Mouse (Mus musculus) c-Kit-positive CD71-positive TER-119-negative erythroid progenitor cells, embryonic 14.5 days (primary cell): ENCODE results near the gene Cd4.
A peak's percentile ranks its signal among the peaks of the same experiment; 100 is the strongest.

Experiments
- DNase-seq: peaks from one replicate; pipeline ENCODE4 v3.0.0-alpha.2; 2013; ENCODE audit warnings: low read depth

Gene Cd4

GRCm38 (mm10) chr6:124885956-124886381, 2.1 kb downstream of the Cd4 start:
- DNase-seq: no peak

GRCm38 (mm10) chr6:124884714-124885500, 3.1 kb downstream of the Cd4 start:
- DNase-seq: no peak

GRCm38 (mm10) chr6:124883351-124883750, 4.7 kb downstream of the Cd4 start:
- no peak for DNase-seq

DNA sequence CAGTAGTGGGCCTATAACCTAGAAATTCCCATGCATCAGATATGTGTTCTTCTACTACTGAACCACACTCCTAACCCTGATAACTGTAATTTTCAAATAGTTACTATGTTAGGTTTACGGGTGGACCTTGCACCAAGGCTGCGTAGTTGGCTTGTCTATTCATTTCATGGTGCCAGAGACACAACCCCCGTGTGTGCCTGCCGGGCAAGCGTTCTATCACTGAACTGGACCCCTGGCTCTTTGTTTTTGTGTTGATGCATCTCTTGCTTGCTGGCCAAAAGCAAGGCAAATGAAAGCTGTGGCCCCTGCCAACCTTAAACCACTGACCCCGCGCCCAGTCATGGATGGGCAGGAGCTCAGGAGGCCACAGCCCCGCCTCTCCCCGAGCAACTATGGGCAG, 6.2 kb downstream of the Cd4 start:
- no peak for DNase-seq

DNA sequence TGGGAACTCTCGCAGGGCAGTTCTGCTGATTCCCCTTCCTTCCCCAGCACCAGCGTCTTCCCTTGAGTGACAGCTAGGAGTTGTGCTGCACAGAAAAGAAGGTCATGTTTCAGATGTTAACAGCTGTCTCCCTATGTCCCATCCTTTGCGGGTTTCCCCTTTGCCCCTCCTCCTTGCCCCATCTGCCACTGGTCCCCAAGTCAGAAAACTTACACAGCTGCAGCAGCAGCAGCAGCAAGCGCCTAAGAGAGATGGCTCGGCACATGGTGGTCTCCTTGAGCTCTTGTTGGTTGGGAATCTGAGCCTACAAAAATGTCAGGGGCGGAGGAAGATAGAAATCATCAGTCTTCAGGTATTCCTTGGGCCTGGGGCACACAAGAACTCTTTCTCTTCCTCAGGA, 8.6 kb downstream of the Cd4 start:
- no peak for DNase-seq

- DNase-seq: no peak
Observed at GRCm38 (mm10) chr6:124874348-124874747, 13.7 kb downstream of the Cd4 start.

DNA sequence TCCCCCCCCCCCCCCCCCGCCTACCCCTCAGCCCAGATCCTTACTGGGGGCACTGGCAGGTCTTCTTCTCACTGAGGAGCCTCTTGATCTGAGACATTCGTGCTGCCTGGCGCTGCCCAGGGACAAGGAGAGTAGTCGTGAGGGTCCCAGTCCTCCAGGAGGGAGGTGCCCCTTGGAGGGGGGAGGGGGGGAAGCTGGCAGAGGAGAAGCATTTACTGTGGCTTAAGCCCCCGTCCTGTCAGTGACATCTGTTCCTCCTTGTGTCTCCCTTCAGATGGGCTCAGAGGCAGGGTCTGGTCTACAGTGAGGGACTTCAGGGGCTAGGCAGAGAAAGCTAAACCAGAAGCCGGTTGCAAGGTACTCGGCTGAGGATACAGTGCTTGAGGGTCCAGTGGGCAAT, 21.5 kb downstream of the Cd4 start:
- no peak for DNase-seq

GRCm38 (mm10) chr6:124865766-124866362, 22.2 kb downstream of the Cd4 start:
- no peak for DNase-seq

- no peak for DNase-seq
Observed at GRCm38 (mm10) chr6:124863658-124864298, 24.2 kb downstream of the Cd4 start, which contains the start of gene Gpr162. Gene Gpr162, minus strand, starts transcription at chr6:124863983.

- DNase-seq: no peak
Observed at GRCm38 (mm10) chr6:124863125-124863657, 24.8 kb downstream of the Cd4 start.

GRCm38 (mm10) chr6:124862406-124863124, 25.5 kb downstream of the Cd4 start:
- no peak for DNase-seq

DNA sequence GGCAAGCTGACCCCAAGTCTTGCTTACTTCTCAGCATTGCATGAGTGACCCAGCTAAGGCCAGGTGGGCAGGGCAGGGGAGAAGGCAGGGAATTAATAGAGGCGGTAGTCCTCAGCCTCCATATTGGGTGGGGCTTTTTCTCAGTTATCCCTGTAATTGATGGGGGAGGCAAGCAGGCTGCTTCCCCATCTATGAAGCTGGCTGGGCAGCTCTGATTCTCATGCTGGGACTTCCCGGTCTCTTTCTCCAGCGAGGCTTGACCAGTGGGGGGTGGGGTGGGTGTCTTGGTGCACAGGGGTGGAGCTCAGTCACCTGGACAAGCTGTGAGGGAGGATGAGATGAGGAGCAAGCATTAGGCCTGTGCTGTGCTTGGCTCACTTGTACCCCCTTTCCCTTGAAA, 26.2 kb downstream of the Cd4 start:
- no peak for DNase-seq

DNA sequence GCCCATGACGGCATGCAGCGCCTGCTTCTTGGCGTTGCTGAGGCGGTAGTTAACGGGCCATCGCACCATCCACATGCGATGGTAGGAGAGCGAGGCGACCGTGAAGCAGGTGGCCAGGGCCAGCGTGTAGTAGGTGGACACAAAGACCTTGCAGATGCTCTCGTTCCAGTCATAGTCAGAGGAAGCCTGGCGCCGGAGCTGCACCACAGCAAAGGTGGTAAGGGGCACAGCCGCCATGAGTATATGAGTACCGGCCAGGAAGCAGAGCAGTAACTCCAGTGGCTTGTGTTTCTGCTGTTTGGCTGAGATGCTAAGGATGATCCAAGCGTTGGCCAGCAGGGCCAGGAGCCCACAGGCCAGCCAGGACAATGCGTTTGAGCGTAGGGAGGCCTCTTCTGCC, 26.8 kb downstream of the Cd4 start:
- DNase-seq: no peak

DNA sequence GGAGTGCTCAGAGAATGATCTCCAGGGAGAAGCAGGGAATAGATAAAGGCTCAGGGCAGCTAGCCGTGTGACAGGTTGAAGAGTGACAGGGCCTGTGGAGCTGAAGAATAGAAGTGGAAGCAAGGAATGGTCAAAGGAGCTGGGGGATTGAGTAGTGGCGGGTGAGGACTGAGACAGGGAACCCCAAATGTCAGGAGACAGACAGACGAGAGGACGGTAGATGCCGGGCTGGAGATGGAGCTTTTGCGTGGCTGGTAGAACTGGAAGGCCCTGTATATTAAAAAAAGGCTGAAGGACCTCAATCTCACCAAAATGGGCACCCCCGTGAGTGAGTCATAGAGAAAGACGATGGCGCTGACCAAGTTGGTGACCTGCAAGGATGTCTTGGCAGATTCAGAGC, 27.5 kb downstream of the Cd4 start:
- DNase-seq: no peak

- DNase-seq: peak; percentile 46
Observed at GRCm38 (mm10) chr6:124859725-124860124, 28.3 kb downstream of the Cd4 start.

DNA sequence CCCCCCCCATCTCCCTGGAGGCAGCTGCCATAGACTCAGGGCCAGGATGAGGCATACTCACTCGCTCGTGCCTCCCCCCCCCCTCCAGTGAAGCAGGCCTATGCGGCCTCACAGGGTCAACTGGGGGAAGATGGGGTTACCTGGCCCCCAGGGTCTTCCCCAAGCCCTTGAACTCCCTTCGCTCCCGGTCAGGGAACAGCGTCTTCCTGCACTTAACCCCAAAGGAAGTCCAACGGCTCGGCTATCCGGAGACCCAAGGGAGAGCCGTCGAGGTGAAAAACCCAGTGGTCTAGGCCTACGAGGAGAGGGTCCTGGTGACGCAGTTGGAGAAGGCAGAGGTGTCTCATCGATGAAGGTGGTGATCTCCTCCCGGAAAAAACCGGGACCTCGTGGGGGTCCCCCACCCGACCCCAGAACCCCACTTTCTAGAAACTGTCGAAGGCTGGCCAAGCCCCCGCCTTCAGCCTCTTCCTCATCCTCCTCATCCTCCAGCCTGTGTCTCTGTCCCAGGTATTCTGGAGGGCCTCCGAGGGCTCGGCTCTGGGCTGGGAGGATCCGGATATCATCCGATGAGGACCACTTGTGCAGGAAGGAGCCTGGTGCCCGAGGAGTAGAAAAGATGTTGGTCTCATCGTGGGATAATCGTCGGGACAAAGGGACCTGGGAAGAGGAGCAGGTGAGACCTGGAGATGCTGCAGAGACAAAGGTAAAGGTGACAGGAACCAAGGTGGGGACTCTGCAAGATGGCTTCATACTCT, 29.3 kb downstream of the Cd4 start:
- no peak for DNase-seq

GRCm38 (mm10) chr6:124857840-124858530, 30.0 kb downstream of the Cd4 start:
- DNase-seq: no peak

GRCm38 (mm10) chr6:124856916-124857839, 30.8 kb downstream of the Cd4 start, which contains the start of gene P3h3:
Gene P3h3, minus strand, starts transcription at chr6:124857752.
- DNase-seq: peak; percentile 32

DNA sequence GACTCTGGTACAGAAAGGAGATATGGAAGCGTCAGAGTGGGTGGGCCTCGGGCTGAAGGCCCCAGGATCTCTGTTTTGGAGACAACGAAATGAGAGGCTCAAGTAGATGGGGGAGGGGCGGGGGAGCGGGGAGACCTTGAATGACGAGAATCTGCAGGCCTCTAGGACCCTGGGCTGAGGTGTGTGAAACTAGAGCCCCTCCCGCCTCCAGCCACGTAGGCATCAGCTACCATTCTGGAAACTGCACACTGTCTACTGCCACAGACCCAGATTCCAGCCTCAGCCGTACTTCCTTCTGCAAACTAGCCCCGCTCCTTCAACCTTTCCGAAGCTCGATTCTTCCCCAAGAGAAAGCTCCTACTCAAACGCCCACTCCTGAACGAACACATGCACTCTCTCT, 31.7 kb downstream of the Cd4 start:
- DNase-seq: no peak

- no peak for DNase-seq
Observed at GRCm38 (mm10) chr6:124854647-124855046, 33.4 kb downstream of the Cd4 start.
